Mouse (Mus musculus): ENCODE measurements at regions not wholly inside any gene's neighbourhood (a gene's known extent, or its start where the extent isn't known, plus 50 kb on each side); places are given as distances from the start of the nearest gene placed in this dataset.

GRCm38 (mm10) chr8:59389706-59390105 is 477.3 kb upstream of the Galntl6 start:
- TF ChIP-seq CTCF (IDR thresholded peaks at IDR 0.05; ENCODE audit: low read depth): no peak
- TF ChIP-seq EP300 (IDR thresholded peaks at IDR 0.05; ENCODE audit: low read depth): no peak

Data from heart, postnatal 0 days (tissue).